Mouse (Mus musculus) stomach, embryonic 15.5 days (tissue): ENCODE results near the gene Gm525. TPM values are rescaled to one million over a fixed set of nuclear protein-coding genes. Genes with fewer than 3 reads are reported as not detected.

Source experiments
- ATAC-seq: fragments of 200-750 bp; cut with Nextera tagmentation; 2 replicates; pipeline ENCODE4 v1.8.0; 2017; ENCODE audit warnings: low read depth, moderate number of reproducible peaks, moderate TSS enrichment; ENCODE audit not compliant: insufficient read depth, low FRiP score
- H3K27ac ChIP-seq: fragments of 300-500 bp; sonication (generic); 2 replicates; pipeline ENCODE4 v1.5.1; 2015; ENCODE audit warnings: mild to moderate bottlenecking, inconsistent platforms
- H3K27me3 ChIP-seq: fragments of 300-500 bp; sonication (generic); replicated peaks from 2 replicates; pipeline ENCODE4 v1.6.1; 2015; ENCODE audit warnings: inconsistent platforms
- H3K36me3 ChIP-seq: fragments of 300-500 bp; sonication (generic); 2 replicates; pipeline ENCODE4 v1.6.1; 2015; ENCODE audit warnings: inconsistent platforms
- H3K4me1 ChIP-seq: fragments of 300-500 bp; sonication (generic); 2 replicates; pipeline ENCODE4 v1.6.1; 2015; ENCODE audit warnings: inconsistent platforms
- H3K4me2 ChIP-seq: fragments of 300-500 bp; sonication (generic); 2 replicates; pipeline ENCODE4 v1.6.1; 2015; ENCODE audit warnings: mild to moderate bottlenecking, inconsistent platforms
- H3K4me3 ChIP-seq: fragments of 300-500 bp; sonication (generic); replicated peaks from 2 replicates; pipeline ENCODE4 v1.5.1; 2015; ENCODE audit warnings: inconsistent platforms
- H3K9ac ChIP-seq: fragments of 300-500 bp; sonication (generic); 2 replicates; pipeline ENCODE4 v1.6.1; 2015; ENCODE audit warnings: inconsistent platforms
- H3K9me3 ChIP-seq: fragments of 300-500 bp; sonication (generic); 2 replicates; pipeline ENCODE4 v1.6.1; 2016; ENCODE audit warnings: inconsistent platforms
- WGBS: fragments of 180-500 bp; shearing (Covaris S2); methylation state at CpG from one replicate; pipeline ENCODE4 v1.1.7; 2015; 5-methylcytosine and 5-hydroxymethylcytosine counted together
- polyA plus RNA-seq: library from polyadenylated mRNA; unstranded; fragments of >200 nt; fragmentation: Nextera tagmentation; extraction: Ambion mirVana; gene quantifications from 2 replicates; pipeline ENCODE4 v1.2.1, GENCODE M21; 2015

The Gm525 gene
- polyA plus RNA-seq, 1 experiment from 2014 or later: 2.1 TPM

- no peak overlapping the region for H3K4me2 ChIP-seq
- H3K36me3 ChIP-seq: no peaks in the 10 kb centered on the region
- no peaks in the 10 kb centered on the region for H3K27me3 ChIP-seq
- no peak for ATAC-seq
- no peak overlapping the region for H3K9ac ChIP-seq
- no peak overlapping the region for H3K4me3 ChIP-seq
- no peak overlapping the region for H3K27ac ChIP-seq
- H3K9me3 ChIP-seq: no peaks in the 10 kb centered on the region
- H3K4me1 ChIP-seq: no peaks in the 10 kb centered on the region
- WGBS: 95% methylated on average over 3 of the region's 3 CpGs
Measured at GRCm38 (mm10) chr11:89065297-89065696, 8.3 kb upstream of the Gm525 start.

GRCm38 (mm10) chr11:89066126-89066525 is 7.5 kb upstream of the Gm525 start:
- no peak overlapping the region for H3K9ac ChIP-seq
- H3K4me1 ChIP-seq: no peaks in the 10 kb centered on the region
- no peaks in the 10 kb centered on the region for H3K27me3 ChIP-seq
- no peak for ATAC-seq
- H3K36me3 ChIP-seq: no peaks in the 10 kb centered on the region
- H3K4me2 ChIP-seq: no peak overlapping the region
- H3K9me3 ChIP-seq: no peaks in the 10 kb centered on the region
- no peak overlapping the region for H3K4me3 ChIP-seq
- H3K27ac ChIP-seq: no peak overlapping the region
- 75% methylated on average over 6 of the region's 6 CpGs for WGBS

GRCm38 (mm10) chr11:89066750-89067149 is 6.9 kb upstream of the Gm525 start, which contains the start of gene Dgke:
Dgke (minus strand) TSS chr11:89066850.
- 87% methylated on average over 1 of the region's 1 CpGs for WGBS
- H3K4me3 ChIP-seq: no peak within 1 kb of the TSS
- H3K4me1 ChIP-seq: no peaks in the 10 kb centered on the region
- 0 out of 2 replicates have a peak within 1 kb of the TSS, but pooled peaks have one; percentile 35 for H3K27ac ChIP-seq
- no peak within 1 kb of the TSS for H3K4me2 ChIP-seq
- ATAC-seq: no peak
- no peak within 1 kb of the TSS for H3K9ac ChIP-seq
- H3K27me3 ChIP-seq: no peaks in the 10 kb centered on the region
- H3K9me3 ChIP-seq: no peaks in the 10 kb centered on the region
- H3K36me3 ChIP-seq: no peaks in the 10 kb centered on the region

GRCm38 (mm10) chr11:89067301-89067822 is 6.3 kb upstream of the Gm525 start:
- no peaks in the 10 kb centered on the region for H3K9me3 ChIP-seq
- no peaks in the 10 kb centered on the region for H3K27me3 ChIP-seq
- no peak overlapping the region for H3K4me3 ChIP-seq
- no peaks in the 10 kb centered on the region for H3K4me1 ChIP-seq
- H3K36me3 ChIP-seq: no peaks in the 10 kb centered on the region
- no peak overlapping the region for H3K4me2 ChIP-seq
- H3K27ac ChIP-seq: 0 out of 2 replicates have a peak overlapping the region, but pooled peaks have one; percentile 35
- WGBS: 72% methylated on average over 6 of the region's 6 CpGs
- no peak for ATAC-seq
- H3K9ac ChIP-seq: no peak overlapping the region

- no peaks in the 10 kb centered on the region for H3K36me3 ChIP-seq
- 63% methylated on average over 11 of the region's 11 CpGs for WGBS
- no peak overlapping the region for H3K4me3 ChIP-seq
- no peaks in the 10 kb centered on the region for H3K9me3 ChIP-seq
- H3K4me2 ChIP-seq: no peak overlapping the region
- no peaks in the 10 kb centered on the region for H3K4me1 ChIP-seq
- peak overlapping the region; percentile 35; the same call in 1 of the 2 replicates for H3K27ac ChIP-seq
- H3K27me3 ChIP-seq: no peaks in the 10 kb centered on the region
- H3K9ac ChIP-seq: no peak overlapping the region
- no peak for ATAC-seq
Measured at GRCm38 (mm10) chr11:89067871-89068490, 5.7 kb upstream of the Gm525 start.

GRCm38 (mm10) chr11:89068649-89069048 is 5.0 kb upstream of the Gm525 start:
- Histone ChIP-seq H3K9ac (no peak overlapping the region), H3K27me3 (no peaks in the 10 kb centered on the region), H3K4me2 (no peak overlapping the region), H3K4me3 (no peak overlapping the region), H3K36me3 (no peaks in the 10 kb centered on the region), H3K27ac (no peak overlapping the region), H3K9me3 (no peaks in the 10 kb centered on the region), H3K4me1 (no peaks in the 10 kb centered on the region)
- WGBS: 90% methylated on average over 14 of the region's 14 CpGs
- no peak for ATAC-seq

- WGBS: 29% methylated on average over 6 of the region's 6 CpGs
- no peaks in the 10 kb centered on the region for H3K36me3 ChIP-seq
- no peak for ATAC-seq
Measured at GRCm38 (mm10) chr11:89069303-89069702, 4.3 kb upstream of the Gm525 start.

GRCm38 (mm10) chr11:89071522-89071921 is 2.1 kb upstream of the Gm525 start:
- H3K27ac ChIP-seq: no peak overlapping the region
- H3K27me3 ChIP-seq: no peaks in the 10 kb centered on the region
- 76% methylated on average over 5 of the region's 5 CpGs for WGBS
- no peaks in the 10 kb centered on the region for H3K4me1 ChIP-seq
- H3K4me2 ChIP-seq: no peak overlapping the region
- H3K36me3 ChIP-seq: no peaks in the 10 kb centered on the region
- H3K9me3 ChIP-seq: no peaks in the 10 kb centered on the region
- H3K4me3 ChIP-seq: no peak overlapping the region
- ATAC-seq: no peak
- H3K9ac ChIP-seq: no peak overlapping the region

More at GRCm38 (mm10) chr11:89069303-89069702, 4.3 kb upstream of the Gm525 start:
- no peaks in the 10 kb centered on the region for H3K27me3 ChIP-seq
- no peaks in the 10 kb centered on the region for H3K4me1 ChIP-seq
- no peak overlapping the region for H3K4me2 ChIP-seq
- no peaks in the 10 kb centered on the region for H3K9me3 ChIP-seq
- no peak overlapping the region for H3K4me3 ChIP-seq
- no peak overlapping the region for H3K27ac ChIP-seq
- no peak overlapping the region for H3K9ac ChIP-seq

- Histone ChIP-seq H3K27ac (no peak overlapping the region), H3K27me3 (no peaks in the 10 kb centered on the region), H3K9ac (no peak overlapping the region), H3K4me2 (no peak overlapping the region), H3K4me3 (no peak overlapping the region), H3K36me3 (no peaks in the 10 kb centered on the region), H3K4me1 (no peaks in the 10 kb centered on the region), H3K9me3 (no peaks in the 10 kb centered on the region)
- no peak for ATAC-seq
- WGBS: 72% methylated on average over 19 of the region's 19 CpGs
Measured at GRCm38 (mm10) chr11:89074783-89075413, 1.3 kb downstream of the Gm525 start.

- H3K9me3 ChIP-seq: no peaks in the 10 kb centered on the region
- 64% methylated on average over 4 of the region's 4 CpGs for WGBS
- no peaks in the 10 kb centered on the region for H3K4me1 ChIP-seq
- H3K4me3 ChIP-seq: no peak overlapping the region
- no peaks in the 10 kb centered on the region for H3K36me3 ChIP-seq
- no peak overlapping the region for H3K27ac ChIP-seq
- H3K9ac ChIP-seq: no peak overlapping the region
- no peak for ATAC-seq
- H3K4me2 ChIP-seq: no peak overlapping the region
- H3K27me3 ChIP-seq: no peaks in the 10 kb centered on the region
Measured at GRCm38 (mm10) chr11:89076370-89076821, 2.8 kb downstream of the Gm525 start.

GRCm38 (mm10) chr11:89077601-89078000 is 4.0 kb downstream of the Gm525 start:
- Histone ChIP-seq H3K27me3 (no peaks in the 10 kb centered on the region), H3K4me2 (no peak overlapping the region), H3K36me3 (no peaks in the 10 kb centered on the region), H3K9me3 (no peaks in the 10 kb centered on the region), H3K27ac (no peak overlapping the region), H3K9ac (no peak overlapping the region), H3K4me3 (no peak overlapping the region), H3K4me1 (no peaks in the 10 kb centered on the region)
- ATAC-seq: no peak
- 76% methylated on average over 8 of the region's 8 CpGs for WGBS

- no peak for ATAC-seq
- no peaks in the 10 kb centered on the region for H3K27me3 ChIP-seq
- no peak overlapping the region for H3K9ac ChIP-seq
- no peak overlapping the region for H3K4me2 ChIP-seq
- H3K36me3 ChIP-seq: no peaks in the 10 kb centered on the region
- H3K4me1 ChIP-seq: no peaks in the 10 kb centered on the region
- no peaks in the 10 kb centered on the region for H3K9me3 ChIP-seq
- 96% methylated on average over 3 of the region's 3 CpGs for WGBS
- H3K27ac ChIP-seq: no peak overlapping the region
- H3K4me3 ChIP-seq: no peak overlapping the region
Measured at GRCm38 (mm10) chr11:89078305-89078704, 4.7 kb downstream of the Gm525 start.
